Mouse (Mus musculus) right cerebral cortex, postnatal 4 days (tissue): ENCODE measurements around the gene Gimap9.
A peak's percentile ranks its signal among the peaks of the same experiment; 100 is the strongest.

Source experiments
- DNase-seq: peaks from one replicate; pipeline ENCODE4 v3.0.0-alpha.2; 2022

Gene Gimap9

DNA sequence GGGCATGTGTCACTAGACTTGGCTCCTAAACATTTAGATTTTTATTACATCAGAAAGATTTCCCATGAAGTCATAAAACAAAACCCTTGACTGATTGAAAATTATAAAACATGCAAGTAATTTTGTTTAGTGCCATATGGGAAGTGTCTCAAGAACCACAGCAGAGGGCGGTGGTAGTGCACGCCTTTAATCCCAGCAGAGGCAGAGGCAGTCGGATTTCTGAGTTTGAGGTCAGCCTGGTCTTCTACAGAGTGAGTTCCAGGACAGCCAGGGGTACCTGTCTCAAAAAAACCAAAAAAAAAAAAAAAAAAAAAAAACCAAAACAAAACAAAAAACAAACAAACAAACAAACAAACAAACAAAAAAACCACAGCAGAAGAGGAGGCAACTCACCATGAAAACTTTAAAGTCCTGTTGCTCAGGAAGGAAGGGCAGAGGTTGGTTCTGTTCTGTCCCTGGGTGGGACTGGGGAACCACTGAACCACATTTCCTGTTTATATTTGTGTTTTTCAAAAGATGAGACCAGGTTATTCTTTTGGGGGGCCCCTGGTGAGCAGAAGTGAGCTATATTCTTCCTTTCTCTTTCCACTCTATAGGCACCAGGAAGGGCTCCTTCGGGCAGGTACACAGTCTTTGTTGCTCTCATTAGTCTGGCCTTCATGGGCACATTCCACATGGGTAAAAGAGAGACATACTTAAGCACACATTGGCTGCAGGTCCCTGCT is 21.1 kb downstream of the Gimap9 start:
- no peak for DNase-seq

DNA sequence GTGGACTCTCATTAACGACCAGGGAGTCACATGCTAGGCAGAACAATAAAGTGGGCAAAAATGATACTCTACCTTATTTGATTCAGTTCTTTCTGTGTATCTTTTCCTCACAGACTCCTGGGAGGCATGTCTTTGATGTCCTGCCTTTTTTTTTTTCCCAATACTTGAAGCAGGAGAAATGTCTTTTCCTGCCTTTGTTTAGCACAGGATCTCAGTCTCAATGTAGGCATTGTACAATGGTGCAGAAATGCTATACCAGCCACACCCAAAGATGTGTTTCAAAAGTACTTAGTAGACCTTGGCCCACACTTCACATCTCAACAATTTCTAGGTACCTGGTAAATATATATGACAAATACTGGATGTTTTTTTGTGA is 21.6 kb downstream of the Gimap9 start:
- no peak for DNase-seq

GRCm38 (mm10) chr6:48698066-48698856 is 22.3 kb downstream of the Gimap9 start:
- DNase-seq = no peak

- no peak for DNase-seq
Observed at GRCm38 (mm10) chr6:48698888-48699287, 23.0 kb downstream of the Gimap9 start.

- DNase-seq = no peak
Observed at GRCm38 (mm10) chr6:48700251-48701075, 24.5 kb downstream of the Gimap9 start.

DNA sequence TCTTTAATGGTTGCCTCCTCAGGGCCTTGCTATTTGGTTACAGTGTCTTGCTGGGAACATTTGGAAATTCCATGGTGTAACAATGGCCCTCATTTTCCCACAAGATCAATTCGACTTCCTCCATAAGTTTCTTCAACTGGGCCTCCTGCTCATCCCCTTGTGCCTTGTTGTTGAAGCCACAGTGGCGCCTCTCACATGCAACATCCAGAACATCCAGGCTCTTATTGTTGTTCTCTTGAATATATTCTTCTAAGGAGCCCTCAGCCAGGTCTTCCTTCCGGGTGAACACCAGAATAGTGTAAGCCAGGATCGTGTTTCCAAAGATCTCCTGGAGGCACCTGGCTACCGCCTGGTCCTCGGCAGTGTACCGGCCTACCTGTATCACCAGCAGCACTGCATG is 26.2 kb downstream of the Gimap9 start:
- DNase-seq = no peak

GRCm38 (mm10) chr6:48702601-48703000 is 26.7 kb downstream of the Gimap9 start:
- DNase-seq = no peak

DNA sequence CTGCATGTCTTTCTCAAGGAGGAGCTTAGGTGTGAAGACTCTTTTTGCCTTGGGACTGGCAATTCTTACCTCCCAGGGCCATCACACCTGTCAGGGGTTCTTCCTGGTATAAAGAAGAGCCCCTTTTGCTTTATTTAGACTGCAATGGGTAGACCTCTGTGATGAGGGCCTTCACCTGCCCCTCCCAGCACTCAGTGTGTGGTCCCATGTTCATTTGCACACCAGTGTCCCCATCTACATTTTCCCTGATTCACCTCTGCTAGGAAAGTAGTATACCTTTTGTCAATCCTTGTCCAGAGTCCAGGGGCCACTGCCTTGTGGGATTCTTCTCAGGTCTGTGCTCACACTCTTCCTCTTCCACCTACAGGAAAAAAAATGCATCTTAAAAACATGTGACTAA is 28.2 kb downstream of the Gimap9 start:
- DNase-seq = no peak

DNA sequence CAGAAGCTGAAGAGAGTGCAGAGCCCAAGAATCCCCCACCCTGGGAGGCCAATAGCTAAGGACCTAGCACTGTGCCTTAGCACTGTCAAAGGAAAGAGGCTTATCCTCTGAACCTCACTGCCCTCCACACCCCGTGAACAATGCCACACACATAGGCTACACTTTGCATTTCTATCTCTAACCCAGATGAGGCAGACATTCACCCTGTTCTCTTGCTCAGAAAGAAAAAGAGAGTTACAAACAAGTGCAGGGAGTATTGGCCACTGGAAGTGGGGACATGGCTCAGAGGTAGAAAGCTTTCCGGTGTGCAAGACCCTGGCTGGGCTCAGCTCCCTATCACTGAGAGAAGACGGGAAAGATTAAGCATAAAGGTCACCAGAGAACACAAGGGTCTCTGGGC is 30.2 kb downstream of the Gimap9 start:
- no peak for DNase-seq

DNA sequence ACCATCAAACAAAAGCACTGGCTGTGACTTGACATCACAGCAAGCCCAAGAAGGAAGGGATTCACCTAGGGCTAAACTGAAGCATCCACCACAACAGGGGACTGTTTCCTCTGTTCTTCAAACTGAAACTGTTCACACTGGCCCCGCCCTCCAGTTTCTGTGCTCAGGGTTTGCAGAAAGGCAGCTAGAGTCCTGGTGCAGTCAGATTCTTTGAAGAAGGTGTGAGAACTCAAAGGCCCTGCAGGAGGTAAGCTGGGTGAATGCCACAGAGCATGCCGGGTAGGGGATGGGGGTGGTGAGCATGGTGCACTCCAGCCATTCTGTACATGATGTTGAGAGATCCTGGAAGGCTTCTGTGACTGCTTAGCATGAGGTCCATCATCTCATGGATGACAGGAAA is 42.5 kb downstream of the Gimap9 start, which contains the start of the genes Gm28053 and Gimap7:
Gene Gm28053 (plus strand): TSS at position 153 of the 400 bp plus-strand sequence.
Gene Gimap7 (plus strand): TSS at position 167 of the 400 bp plus-strand sequence.
- DNase-seq = no peak

GRCm38 (mm10) chr6:48720326-48720725 is 44.4 kb downstream of the Gimap9 start:
- no peak for DNase-seq

- no peak for DNase-seq
Observed at GRCm38 (mm10) chr6:48723468-48723867, 47.5 kb downstream of the Gimap9 start.

GRCm38 (mm10) chr6:48725476-48725875 is 49.5 kb downstream of the Gimap9 start:
- DNase-seq = peak; percentile 28

DNA sequence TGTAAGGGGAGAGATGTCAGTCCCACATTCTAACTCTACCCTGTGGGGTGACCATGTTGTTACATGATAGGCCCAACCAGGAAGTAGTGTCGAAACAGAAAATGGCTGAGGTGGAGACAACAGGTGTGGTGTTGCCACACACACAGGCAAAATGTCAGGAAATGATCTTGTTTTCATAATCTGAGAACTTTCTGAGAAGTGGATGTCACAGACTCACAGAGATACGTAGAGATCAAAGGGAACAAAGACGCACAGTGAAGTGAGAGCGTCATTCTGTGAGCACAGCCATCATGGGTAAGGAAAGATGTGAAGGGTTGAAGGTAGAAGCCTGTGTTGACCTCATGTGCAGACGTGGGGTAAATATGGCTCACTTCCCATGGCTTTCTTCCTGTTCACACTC is 51.8 kb downstream of the Gimap9 start:
- no peak for DNase-seq
